Mouse (Mus musculus) liver, adult 2 months (tissue): Measurements from ENCODE around the gene Sox6. TPM values are rescaled to one million over a fixed set of nuclear protein-coding genes. Genes with fewer than 3 reads are reported as not detected.
A peak's percentile ranks its signal among the peaks of the same experiment; 100 is the strongest.

ENCODE experiments used
- DNase-seq: peaks from one replicate; pipeline ENCODE4 v3.0.0-alpha.2; 2011; ENCODE audit warnings: low read depth, low spot score; ENCODE audit errors: extremely low read depth
- H3K27ac ChIP-seq: fragments of 200-500 bp; replicated peaks from 2 replicates; pipeline ENCODE4 v1.5.1; 2012; ENCODE audit warnings: low read depth, mild to moderate bottlenecking, control low read depth, inconsistent platforms, low read length; ENCODE audit not compliant: insufficient read depth
- H3K27me3 ChIP-seq: fragments of 200-500 bp; 2 replicates; pipeline ENCODE4 v1.6.1; 2012; ENCODE audit warnings: mild to moderate bottlenecking, moderate library complexity, low read length, inconsistent platforms; ENCODE audit not compliant: control insufficient read depth, insufficient read depth
- H3K36me3 ChIP-seq: fragments of 200-500 bp; 2 replicates; pipeline ENCODE4 v1.6.1; 2012; ENCODE audit warnings: low read length, inconsistent platforms; ENCODE audit not compliant: control insufficient read depth, insufficient read depth
- H3K4me1 ChIP-seq: fragments of 200-500 bp; 2 replicates; pipeline ENCODE4 v1.6.1; 2011; ENCODE audit warnings: low read length; ENCODE audit not compliant: control insufficient read depth, insufficient read depth
- H3K4me3 ChIP-seq: fragments of 200-500 bp; 2 replicates; pipeline ENCODE4 v1.5.1; 2011; ENCODE audit warnings: low read depth, mild to moderate bottlenecking, control low read depth, low read length, moderate library complexity; ENCODE audit not compliant: insufficient read depth
- H3K79me2 ChIP-seq: fragments of 200-500 bp; 2 replicates; pipeline ENCODE4 v1.6.1; 2012; ENCODE audit warnings: inconsistent platforms, mild to moderate bottlenecking, low read length, moderate library complexity; ENCODE audit not compliant: control insufficient read depth, insufficient read depth
- H3K9ac ChIP-seq: fragments of 200-500 bp; 2 replicates; pipeline ENCODE4 v1.6.1; 2012; ENCODE audit warnings: low read depth, mild to moderate bottlenecking, control low read depth, inconsistent platforms, low read length
- CTCF ChIP-seq: fragments of 200-500 bp; IDR thresholded peaks from 2 replicates; pipeline ENCODE4 v1.5.1; 2011; ENCODE audit warnings: low read depth, low read length, control low read depth
- POLR2A ChIP-seq: fragments of 200-500 bp; IDR thresholded peaks from 2 replicates; pipeline ENCODE4 v1.6.1; 2011; ENCODE audit warnings: low read length, control low read depth; ENCODE audit not compliant: insufficient read depth; ENCODE audit errors: extremely low read depth
- WGBS: fragments of 180-500 bp; shearing (Covaris S2); methylation state at CpG from one replicate; pipeline ENCODE4 v1.1.7; 2018; 5-methylcytosine and 5-hydroxymethylcytosine counted together
- polyA plus RNA-seq: library from polyadenylated mRNA; depleted of rRNA; stranded (reverse); fragments of >200 nt; gene quantifications from 2 replicates; pipeline ENCODE4 v1.2.3, GENCODE M21; 2012
- total RNA-seq: library from RNA; depleted of rRNA; stranded (reverse); fragments of >200 nt; gene quantifications from 2 replicates; pipeline ENCODE4 v1.2.3, GENCODE M21; 2014

The Sox6 gene
- total and polyA plus RNA-seq, 2 experiments: 16.0 to 34.8 TPM

DNA sequence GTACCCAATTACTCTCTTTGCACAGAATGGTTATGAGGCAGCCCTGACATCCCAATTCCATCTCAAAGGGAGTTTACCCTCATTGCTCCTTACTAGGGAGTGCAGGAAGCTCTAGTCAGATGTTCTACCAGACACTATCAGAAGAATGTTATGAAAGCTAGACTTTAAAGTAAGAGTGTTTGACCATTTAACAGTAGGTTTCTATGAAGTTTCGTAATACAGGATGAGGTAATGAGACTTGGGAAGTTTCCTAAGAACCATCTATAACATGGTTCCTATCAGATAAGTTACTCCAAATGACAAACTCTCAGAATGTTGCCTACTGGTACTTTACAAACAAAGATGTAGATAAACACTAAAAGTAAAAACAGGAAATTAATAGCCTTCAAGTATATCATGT, 123.3 kb downstream of the Sox6 start:
- Histone ChIP-seq H3K27ac (no peak overlapping the region), H3K4me1 (no peaks in the 10 kb centered on the region), H3K36me3 (no peaks in the 10 kb centered on the region), H3K4me3 (no peak overlapping the region), H3K79me2 (no peaks in the 10 kb centered on the region), H3K27me3 (no peaks in the 10 kb centered on the region), H3K9ac (no peak overlapping the region)
- TF ChIP-seq CTCF (no peak), POLR2A (no peak)
- DNase-seq: peak; percentile 35
- 66% methylated on average over 1 of the region's 1 CpGs for WGBS

DNA sequence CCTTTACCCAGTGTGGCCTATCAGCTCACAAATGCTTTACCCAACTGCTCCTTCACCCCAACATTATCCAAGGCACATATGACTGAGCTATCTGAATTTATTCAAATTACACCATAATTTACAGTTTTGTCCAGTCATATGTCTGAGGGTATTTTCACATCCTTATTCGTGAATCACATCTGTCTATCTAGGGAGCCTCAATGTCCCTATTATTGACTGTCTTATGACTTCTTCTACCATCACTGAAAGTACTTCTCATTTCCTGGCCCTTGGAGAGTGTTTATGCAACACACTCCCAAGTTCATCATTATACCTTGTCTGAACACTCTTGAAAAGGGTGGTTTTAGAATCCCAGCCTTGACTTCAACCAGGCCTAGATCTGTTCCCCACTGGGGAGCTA, 128.3 kb downstream of the Sox6 start:
- Histone ChIP-seq H3K9ac (no peak overlapping the region), H3K79me2 (no peaks in the 10 kb centered on the region), H3K36me3 (no peaks in the 10 kb centered on the region), H3K27ac (no peak overlapping the region), H3K27me3 (no peaks in the 10 kb centered on the region), H3K4me1 (no peaks in the 10 kb centered on the region), H3K4me3 (no peak overlapping the region)
- no peak for DNase-seq
- no peak for TF ChIP-seq POLR2A
- TF ChIP-seq CTCF: no peak
- 93% methylated on average over 1 of the region's 1 CpGs for WGBS

DNA sequence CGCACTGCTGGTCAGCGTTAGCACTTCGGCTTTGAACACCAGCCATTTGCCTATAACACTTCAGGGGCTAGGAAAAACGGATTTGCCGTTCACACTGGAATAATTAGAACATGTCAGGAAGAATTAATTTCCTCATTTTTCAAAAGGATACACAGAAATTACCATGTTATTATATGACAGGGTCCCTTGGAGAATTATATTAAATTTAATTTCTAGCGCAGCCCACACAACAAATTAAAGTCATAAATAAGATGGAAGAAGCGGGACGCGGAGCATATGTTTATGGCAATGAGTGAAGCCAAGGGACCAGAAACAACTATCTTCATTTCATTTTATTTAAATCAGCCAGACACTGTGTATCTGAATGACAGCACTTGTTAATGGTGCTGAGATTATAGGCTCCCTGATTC, 133.8 kb downstream of the Sox6 start:
- no peak for DNase-seq
- Histone ChIP-seq H3K9ac (no peak overlapping the region), H3K4me1 (no peaks in the 10 kb centered on the region), H3K79me2 (no peaks in the 10 kb centered on the region), H3K4me3 (no peak overlapping the region), H3K36me3 (no peaks in the 10 kb centered on the region), H3K27me3 (no peaks in the 10 kb centered on the region), H3K27ac (no peak overlapping the region)
- TF ChIP-seq CTCF (no peak), POLR2A (no peak)
- WGBS: 95% methylated on average over 9 of the region's 9 CpGs

- no peak overlapping the region for H3K27ac ChIP-seq
- no peak overlapping the region for H3K4me3 ChIP-seq
- H3K79me2 ChIP-seq: no peaks in the 10 kb centered on the region
- no peak for DNase-seq
- no peak for TF ChIP-seq CTCF
- TF ChIP-seq POLR2A: no peak
- H3K27me3 ChIP-seq: no peaks in the 10 kb centered on the region
- H3K4me1 ChIP-seq: no peaks in the 10 kb centered on the region
- WGBS: 75% methylated on average over 5 of the region's 5 CpGs
- H3K36me3 ChIP-seq: no peaks in the 10 kb centered on the region
- no peak overlapping the region for H3K9ac ChIP-seq
These were observed 134.4 kb downstream of the Sox6 start for GRCm38 (mm10) chr7:115903931-115904797.

GRCm38 (mm10) chr7:115903368-115903767, 135.2 kb downstream of the Sox6 start:
- Histone ChIP-seq H3K79me2 (no peaks in the 10 kb centered on the region), H3K4me1 (no peaks in the 10 kb centered on the region), H3K36me3 (no peaks in the 10 kb centered on the region), H3K4me3 (no peak overlapping the region), H3K27ac (no peak overlapping the region), H3K27me3 (no peaks in the 10 kb centered on the region), H3K9ac (no peak overlapping the region)
- WGBS: 81% methylated on average over 1 of the region's 1 CpGs
- TF ChIP-seq CTCF (no peak), POLR2A (no peak)
- no peak for DNase-seq

GRCm38 (mm10) chr7:115895831-115896230, 142.8 kb downstream of the Sox6 start:
- 87% methylated on average over 6 of the region's 6 CpGs for WGBS
- Histone ChIP-seq H3K4me1 (no peaks in the 10 kb centered on the region), H3K36me3 (no peaks in the 10 kb centered on the region), H3K4me3 (no peak overlapping the region), H3K79me2 (no peaks in the 10 kb centered on the region), H3K27ac (no peak overlapping the region), H3K27me3 (no peaks in the 10 kb centered on the region), H3K9ac (no peak overlapping the region)
- no peak for DNase-seq
- TF ChIP-seq CTCF (no peak), POLR2A (no peak)
